Mouse (Mus musculus) spleen, postnatal 10 days (tissue): ENCODE data around the gene Aasdh.
A peak's percentile ranks its signal among the peaks of the same experiment; 100 is the strongest.
"Not testable (repeated sequence)": the region's sequence is repeated elsewhere in the genome, so short reads cannot be mapped to it uniquely, and the experiment has no call there.

Experiments
- DNase-seq, 2 experiments: peaks; one replicate each; pipeline ENCODE4 v3.0.0; 2021 to 2022; ENCODE audit warnings: low spot score in 2 of 2

Gene Aasdh

GRCm38 (mm10) chr5:76905405-76906154, at the start of gene Aasdh:
Gene Aasdh (minus strand): TSS chr5:76905514.
- peak; percentile 98 for DNase-seq

DNA sequence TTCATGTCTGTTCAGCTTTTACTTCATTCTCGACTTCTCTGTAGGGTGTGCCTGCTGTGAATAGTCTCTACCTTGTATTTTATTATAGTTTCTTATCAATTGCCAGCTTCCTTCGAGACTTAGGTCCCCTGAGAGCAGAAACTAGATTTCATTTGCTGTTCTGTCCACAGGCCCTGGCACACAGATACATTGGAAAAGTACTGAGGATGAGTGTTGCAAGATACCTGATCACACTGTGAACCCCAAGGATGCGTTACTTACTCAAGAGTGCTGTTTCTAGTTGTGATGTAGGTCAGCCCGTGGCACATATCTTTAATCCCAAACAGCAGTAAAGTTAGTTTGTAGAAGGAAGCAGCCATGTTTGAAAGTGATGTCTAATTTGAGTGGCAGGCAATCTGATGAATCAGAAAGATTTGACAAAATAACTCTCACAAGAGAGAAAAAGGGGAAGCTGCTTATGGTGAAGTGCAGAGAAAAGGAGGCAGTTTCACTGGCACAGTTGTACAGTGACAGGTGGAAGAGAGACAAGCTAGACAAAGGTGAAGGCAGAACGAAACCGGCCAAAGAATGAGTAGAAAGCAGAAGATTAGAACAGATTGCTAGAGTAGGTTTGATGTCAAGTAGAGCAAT, 49.1 kb upstream of the Aasdh start:
- no peak for DNase-seq

DNA sequence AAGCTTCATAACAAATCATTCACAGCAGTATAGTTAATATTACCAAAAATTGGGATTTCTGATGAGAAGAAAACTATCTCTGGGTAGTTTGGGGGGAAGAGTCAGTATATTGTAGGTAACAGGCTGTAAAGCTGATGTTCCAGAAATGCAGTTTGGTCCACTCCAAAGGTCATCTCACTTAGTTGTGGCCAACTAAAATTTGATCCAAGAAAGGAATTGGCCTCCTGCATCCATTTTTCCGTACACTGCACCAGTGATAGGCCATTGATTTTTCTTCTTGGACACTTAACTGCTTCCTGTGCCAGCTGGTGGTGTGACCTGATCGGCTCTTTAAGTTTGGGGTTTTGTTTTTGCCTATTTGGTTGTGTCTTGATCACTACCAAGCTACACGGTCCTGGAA, 48.5 kb upstream of the Aasdh start:
- DNase-seq: no peak

DNA sequence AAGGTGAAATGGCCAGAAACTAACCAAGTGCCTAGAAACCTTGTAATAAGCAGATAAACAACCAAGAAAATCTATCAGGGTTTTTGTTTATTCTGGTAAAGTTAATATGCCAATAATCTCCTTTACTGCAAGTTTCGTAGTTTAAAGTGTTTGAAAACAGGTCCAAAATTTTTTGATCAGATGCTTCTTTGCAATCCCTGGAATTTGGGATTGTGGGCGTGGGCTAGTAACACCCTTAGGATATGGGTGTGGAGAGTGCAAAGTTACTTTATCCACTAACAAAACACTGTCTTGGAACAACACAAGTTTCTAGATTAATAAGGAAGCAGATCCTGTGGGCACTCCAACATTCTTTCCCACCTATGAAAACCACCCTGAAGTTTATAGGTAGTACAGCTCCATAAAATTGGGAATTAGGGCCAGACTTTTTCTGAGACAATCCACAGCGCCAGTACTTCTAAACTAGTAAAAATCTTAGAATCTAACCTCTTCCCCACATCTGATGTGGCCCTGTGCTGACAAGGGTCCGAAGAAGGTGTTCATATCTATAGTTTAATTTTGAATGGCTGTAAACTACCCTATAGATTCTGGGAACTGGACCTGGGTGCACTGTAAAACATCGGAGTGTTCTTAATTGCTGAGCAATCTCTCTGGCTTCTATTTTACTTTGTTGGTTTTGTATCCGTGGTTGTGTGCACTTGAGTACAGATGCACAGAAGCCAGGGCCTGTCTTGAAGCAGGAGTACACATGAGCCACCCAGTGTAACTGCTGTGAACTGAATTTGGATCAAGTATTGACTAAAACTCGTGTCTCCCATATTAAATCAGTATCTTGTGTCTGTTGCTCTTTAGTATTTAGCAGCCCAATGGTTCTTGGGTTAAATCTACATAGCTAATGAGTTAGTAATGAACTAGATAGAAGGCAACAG, 47.1 kb upstream of the Aasdh start:
- no peak for DNase-seq

GRCm38 (mm10) chr5:76951106-76952027, 46.1 kb upstream of the Aasdh start, which contains the start of the genes Paics and Ppat:
Gene Paics (plus strand): TSS chr5:76951307.
Gene Ppat (minus strand): TSS chr5:76951578.
- DNase-seq: peak; percentile 95 to 100

DNA sequence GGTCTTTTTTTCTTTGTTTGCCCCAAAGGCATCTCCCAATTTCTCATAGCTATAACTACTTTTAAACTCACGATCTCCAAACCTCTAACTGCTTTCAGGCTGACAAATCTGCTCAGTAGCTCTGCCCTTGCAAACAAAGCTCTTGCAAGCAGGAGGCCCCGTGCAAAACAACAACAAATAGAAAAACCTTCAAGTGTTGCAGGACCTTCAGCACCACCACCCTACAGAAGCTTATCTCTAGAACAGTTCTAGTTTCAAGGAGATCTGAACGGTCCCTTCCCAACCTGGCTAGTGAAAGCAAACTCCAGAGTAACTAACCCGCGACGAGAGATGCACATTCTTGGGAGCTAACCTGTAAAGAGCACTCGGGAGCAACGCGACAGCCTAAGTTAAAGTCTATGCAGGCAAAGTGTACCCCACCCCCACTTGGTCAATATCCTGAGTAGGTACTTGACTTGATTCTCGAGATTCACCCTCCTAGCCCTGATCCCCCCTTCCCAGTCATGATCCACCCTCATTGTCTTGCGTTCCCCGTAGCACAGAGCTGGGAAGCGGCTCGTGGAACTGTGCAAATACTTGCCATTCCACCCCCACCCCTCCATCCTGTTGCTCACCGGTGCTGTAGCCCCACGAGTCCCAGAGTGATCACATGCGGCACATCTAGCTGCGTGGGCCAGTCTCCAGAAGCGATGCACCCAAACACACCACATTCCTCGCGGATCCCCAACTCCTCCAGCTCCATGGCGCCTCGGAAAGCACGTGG, 45.2 kb upstream of the Aasdh start:
- DNase-seq: peak in 1 of 2 experiments; percentile 21

- DNase-seq: no peak
Observed at GRCm38 (mm10) chr5:76947758-76948157, 42.4 kb upstream of the Aasdh start.

GRCm38 (mm10) chr5:76947142-76947541, 41.8 kb upstream of the Aasdh start:
- DNase-seq: no peak

DNA sequence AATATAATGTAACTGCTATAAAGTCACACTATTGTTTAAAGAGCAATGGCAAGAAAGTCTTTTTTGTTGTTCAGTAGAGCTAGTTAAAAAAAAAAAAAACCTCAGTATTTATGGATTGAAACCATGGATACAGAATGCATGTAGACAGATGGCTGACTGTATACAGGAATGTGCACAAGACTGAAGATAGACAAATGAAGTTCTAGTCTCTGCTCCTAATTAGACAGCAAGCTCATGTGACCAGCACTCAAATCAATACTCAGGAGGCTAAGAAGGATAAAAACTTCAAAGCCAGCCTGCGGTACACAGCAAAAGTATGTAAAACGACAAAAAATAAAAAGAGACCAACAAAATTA, 40.3 kb upstream of the Aasdh start:
- DNase-seq: no peak

DNA sequence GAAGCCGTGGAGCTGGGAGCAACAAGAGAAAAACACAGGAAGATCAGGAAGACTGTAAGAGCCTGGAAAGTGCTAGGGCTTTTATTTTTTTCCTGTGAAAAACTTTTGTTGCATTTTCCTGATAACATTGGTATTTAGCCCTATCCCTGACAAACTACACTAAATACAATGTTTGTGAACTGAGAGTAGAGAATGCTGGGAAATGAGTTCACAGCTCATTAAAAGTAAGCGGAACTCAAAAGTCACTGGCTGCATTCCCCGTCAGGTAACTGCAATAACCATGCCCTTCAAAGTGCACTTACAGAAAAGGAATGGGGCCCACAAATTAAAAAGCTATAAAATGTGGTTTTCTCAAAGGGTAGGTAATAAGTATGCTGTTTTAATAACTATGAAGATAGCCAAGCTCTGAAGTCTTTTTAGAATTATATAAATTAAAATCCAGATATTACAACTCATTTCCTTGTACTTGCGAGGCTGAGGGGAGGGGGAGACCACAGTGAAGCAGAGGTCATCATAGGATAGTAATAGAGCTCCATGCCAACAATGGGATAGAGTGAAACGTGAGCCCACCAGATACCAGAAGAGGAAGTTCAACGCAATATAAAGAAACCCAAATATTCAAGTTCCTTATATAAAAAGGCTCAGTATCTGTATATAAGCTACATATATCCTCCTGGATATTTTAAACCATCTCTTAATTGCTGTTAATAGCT, 39.8 kb upstream of the Aasdh start:
- no peak for DNase-seq

GRCm38 (mm10) chr5:76942505-76942904, 37.2 kb upstream of the Aasdh start:
- DNase-seq: no peak

DNA sequence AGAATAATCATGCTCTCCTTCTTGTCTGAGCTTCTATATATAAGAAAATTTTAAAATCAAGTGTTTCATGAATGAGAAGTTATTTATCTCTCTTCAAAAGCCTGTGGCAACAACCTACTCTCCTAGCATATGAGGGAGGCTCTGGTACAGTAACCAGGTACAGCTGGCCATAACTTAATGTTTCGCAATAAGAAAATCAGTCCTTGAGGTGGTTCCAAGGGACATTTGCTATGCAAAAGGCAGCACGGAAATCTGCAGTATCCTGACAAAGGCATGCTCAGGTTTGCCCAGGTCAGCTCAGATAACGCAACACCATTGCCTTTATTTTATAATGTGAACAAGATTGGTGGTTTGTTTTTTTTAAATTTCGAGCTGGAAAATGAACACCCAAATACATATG, 36.7 kb upstream of the Aasdh start:
- no peak for DNase-seq

DNA sequence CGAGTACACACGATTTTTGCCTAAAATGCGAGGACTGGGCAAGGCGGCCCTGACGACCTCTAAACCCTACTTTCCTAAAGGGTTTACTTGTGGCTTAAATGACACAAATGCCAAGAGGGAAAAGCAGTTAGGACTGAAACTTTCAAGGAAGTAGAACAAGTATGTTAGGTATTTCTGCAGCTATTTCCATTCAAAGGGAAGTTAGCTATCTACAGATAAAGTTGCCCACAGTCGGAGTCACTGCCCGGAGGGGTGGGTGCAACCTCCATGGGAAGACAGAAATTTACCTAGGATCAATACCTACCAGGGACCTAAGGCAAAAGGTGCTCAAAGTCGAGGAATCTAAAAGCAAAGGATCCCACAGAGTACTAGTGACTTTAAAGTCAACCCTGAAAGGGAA, 34.4 kb upstream of the Aasdh start:
- no peak for DNase-seq

GRCm38 (mm10) chr5:76929180-76929877, 24.0 kb upstream of the Aasdh start:
- DNase-seq: no peak

- DNase-seq: no peak
Observed at GRCm38 (mm10) chr5:76928124-76928832, 23.0 kb upstream of the Aasdh start.

GRCm38 (mm10) chr5:76924296-76924695, 19.0 kb upstream of the Aasdh start:
- DNase-seq: no peak

GRCm38 (mm10) chr5:76923428-76923827, 18.1 kb upstream of the Aasdh start:
- DNase-seq: no peak

DNA sequence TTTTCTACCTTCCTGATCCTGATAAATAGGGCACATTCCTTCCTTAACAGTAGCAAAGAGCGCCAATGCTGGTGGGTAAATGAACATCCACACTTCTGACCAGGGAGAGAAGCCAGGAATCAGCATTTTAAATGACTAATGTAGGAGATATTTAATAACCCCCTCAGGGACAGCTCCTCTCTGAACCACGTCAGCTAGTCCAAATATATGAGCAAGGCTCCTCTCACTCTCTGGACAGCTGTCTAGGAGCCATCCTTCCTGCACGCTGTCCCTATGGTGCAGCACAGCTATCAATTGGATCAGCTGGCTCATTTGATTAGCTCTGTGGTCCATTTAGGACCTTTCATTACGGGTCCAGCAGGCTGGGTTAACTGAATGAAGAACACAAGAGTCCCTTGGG, 17.5 kb upstream of the Aasdh start:
- DNase-seq: no peak

DNA sequence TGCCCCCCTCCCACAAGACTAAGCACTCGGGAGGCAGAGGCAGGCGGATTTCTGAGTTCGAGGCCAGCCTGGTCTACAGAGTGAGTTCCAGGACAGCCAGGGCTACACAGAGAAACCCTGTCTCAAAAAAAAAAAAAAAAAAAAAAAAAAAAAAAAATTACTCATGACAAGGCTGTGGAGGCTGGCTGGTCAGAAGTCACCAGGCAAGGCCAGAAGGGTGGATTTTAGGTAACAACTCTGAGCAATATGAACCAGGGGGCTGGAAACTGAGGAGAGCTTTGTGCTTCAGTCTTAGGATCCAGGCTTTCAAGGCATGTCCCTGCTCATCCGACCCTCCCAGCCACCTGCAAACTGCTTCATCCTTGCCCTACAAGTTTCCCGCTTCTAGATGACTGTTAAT, 7.2 kb upstream of the Aasdh start:
- not testable (repeated sequence) for DNase-seq
